Mouse (Mus musculus) lung, postnatal 14 days (tissue): ENCODE data around the gene Klf13.
A peak's percentile ranks its signal among the peaks of the same experiment; 100 is the strongest.

Source experiments
- DNase-seq: peaks from one replicate; pipeline ENCODE4 v3.0.0; 2021

Klf13 gene

GRCm38 (mm10) chr7:63938914-63939396, at the start of gene Klf13:
TSS of gene Klf13 (minus strand) at chr7:63938915.
- peak; percentile 96 for DNase-seq

GRCm38 (mm10) chr7:63988391-63988790, 49.7 kb upstream of the Klf13 start:
- DNase-seq, result no peak

GRCm38 (mm10) chr7:63986407-63987182, 47.9 kb upstream of the Klf13 start:
- DNase-seq, result peak; percentile 31

- DNase-seq, result no peak
Measured at GRCm38 (mm10) chr7:63985696-63986406, 47.1 kb upstream of the Klf13 start.

- no peak for DNase-seq
Measured at GRCm38 (mm10) chr7:63985266-63985665, 46.6 kb upstream of the Klf13 start.

GRCm38 (mm10) chr7:63984329-63984728, 45.6 kb upstream of the Klf13 start:
- DNase-seq, result no peak

- DNase-seq, result no peak
Measured at GRCm38 (mm10) chr7:63977631-63978030, 38.9 kb upstream of the Klf13 start.

GRCm38 (mm10) chr7:63970986-63971385, 32.3 kb upstream of the Klf13 start:
- no peak for DNase-seq

- no peak for DNase-seq
Measured at GRCm38 (mm10) chr7:63969941-63970340, 31.2 kb upstream of the Klf13 start.

- no peak for DNase-seq
Measured at GRCm38 (mm10) chr7:63965635-63966418, 27.1 kb upstream of the Klf13 start.

- peak; percentile 63 for DNase-seq
Measured at GRCm38 (mm10) chr7:63965135-63965534, 26.4 kb upstream of the Klf13 start.

- DNase-seq, result no peak
Measured at GRCm38 (mm10) chr7:63964121-63964520, 25.4 kb upstream of the Klf13 start.

GRCm38 (mm10) chr7:63963632-63964031, 24.9 kb upstream of the Klf13 start:
- no peak for DNase-seq

GRCm38 (mm10) chr7:63957872-63958640, 19.3 kb upstream of the Klf13 start:
- no peak for DNase-seq

- DNase-seq, result no peak
Measured at GRCm38 (mm10) chr7:63956981-63957713, 18.4 kb upstream of the Klf13 start.

- DNase-seq, result no peak
Measured at GRCm38 (mm10) chr7:63956138-63956823, 17.6 kb upstream of the Klf13 start.

- DNase-seq, result no peak
Measured at GRCm38 (mm10) chr7:63955440-63955839, 16.7 kb upstream of the Klf13 start.

- DNase-seq, result no peak
Measured at GRCm38 (mm10) chr7:63952077-63952898, 13.6 kb upstream of the Klf13 start.

GRCm38 (mm10) chr7:63950931-63951607, 12.4 kb upstream of the Klf13 start:
- no peak for DNase-seq

- DNase-seq, result no peak
Measured at GRCm38 (mm10) chr7:63949176-63949575, 10.5 kb upstream of the Klf13 start.
